Mouse (Mus musculus): Measurements from ENCODE around the gene Gpatch2.

Gpatch2 gene

GRCm38 (mm10) chr1:187250741-187251262 is 35.5 kb downstream of the Gpatch2 start:
- DNase-seq = no peak

DNA sequence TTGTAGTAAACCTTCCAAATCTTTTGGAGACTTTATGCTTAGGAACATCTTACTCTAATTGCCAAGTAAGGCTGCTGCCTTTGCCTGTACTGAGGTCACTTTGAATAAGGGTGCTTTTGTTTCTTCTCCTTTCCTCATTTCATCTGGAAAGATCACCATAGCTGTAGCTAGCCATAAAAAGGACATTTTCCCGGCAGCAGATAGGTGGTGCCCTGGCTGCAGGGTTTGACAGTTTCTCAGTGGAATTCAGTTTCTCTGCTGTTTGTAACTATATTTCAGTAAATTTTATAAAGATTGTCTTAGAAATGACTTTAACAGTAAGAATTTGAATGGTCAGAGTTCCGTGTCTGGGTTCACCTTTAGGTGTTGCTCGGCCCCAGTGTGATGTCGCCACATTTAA is 43.4 kb downstream of the Gpatch2 start:
- DNase-seq = no peak

DNA sequence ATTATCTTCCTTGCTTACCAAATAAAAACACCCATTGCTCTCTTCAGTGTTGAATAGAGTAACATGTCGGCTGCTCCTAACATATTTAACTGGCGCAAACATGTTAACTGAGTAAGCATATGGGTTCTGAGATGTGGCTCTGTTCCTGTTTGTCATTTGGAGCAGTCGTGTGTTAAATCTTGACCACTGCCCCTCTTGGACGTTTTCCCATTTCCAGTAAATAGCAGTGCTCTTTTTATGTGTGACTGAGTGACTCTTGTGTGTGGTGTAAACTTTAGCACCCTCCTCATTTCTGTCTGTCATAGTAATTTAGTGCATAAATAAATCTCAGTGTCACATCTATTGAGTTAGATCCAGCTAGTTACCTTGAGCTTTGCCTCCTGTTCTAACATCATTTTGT is 52.3 kb downstream of the Gpatch2 start:
- no peak for DNase-seq

DNA sequence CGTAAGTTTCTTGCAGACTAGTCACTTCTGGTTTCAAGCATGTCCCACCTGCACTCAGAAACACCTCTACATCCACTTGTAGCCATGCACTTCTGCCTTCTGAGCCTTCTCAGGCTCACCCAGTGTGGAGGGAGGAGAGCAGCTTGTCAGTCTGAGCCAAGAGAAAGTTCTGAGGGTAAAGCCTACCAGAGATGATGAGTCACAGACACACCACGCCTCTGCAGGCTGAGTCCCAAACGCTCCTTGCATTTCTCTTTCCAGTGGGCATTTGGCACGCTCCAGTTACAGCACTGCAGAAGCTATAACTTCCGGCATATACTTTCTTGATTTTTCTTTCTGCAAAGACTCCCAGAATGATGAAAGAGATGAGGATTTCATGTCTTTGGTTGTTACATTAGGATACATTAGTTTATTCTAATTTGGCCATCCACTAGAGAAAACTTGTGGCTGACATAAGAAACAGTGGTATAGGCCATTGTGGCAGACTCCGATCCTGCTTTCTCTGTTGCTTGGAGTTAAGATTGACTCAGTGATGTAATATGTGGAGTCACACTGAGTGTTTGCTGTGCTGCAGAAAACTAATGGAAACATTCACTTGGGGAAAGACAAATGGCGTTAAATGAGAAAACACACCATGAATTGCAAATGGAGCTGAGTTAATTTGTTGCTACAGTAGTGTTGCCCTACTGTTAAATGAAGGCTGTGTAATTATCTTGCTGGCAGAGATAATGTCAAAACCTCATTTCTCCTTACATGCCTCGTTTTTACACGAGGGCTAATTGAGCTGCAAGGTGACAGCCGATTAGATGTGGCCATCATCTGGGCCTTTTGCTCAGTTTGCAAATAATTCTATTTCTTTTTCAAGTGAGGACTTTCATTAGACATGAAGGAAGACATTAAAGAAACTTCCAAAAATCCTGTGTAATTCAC is 55.3 kb downstream of the Gpatch2 start:
- DNase-seq = peak; percentile 87

- DNase-seq = no peak
Observed at GRCm38 (mm10) chr1:187277324-187277723, 62.0 kb downstream of the Gpatch2 start.

- DNase-seq = no peak
Observed at GRCm38 (mm10) chr1:187278472-187278871, 63.2 kb downstream of the Gpatch2 start.

GRCm38 (mm10) chr1:187279776-187280175 is 64.5 kb downstream of the Gpatch2 start:
- no peak for DNase-seq

- DNase-seq = no peak
Observed at GRCm38 (mm10) chr1:187282321-187282720, 67.0 kb downstream of the Gpatch2 start.

GRCm38 (mm10) chr1:187282804-187283203 is 67.5 kb downstream of the Gpatch2 start:
- DNase-seq = no peak

GRCm38 (mm10) chr1:187285735-187286134 is 70.4 kb downstream of the Gpatch2 start:
- peak; percentile 49 for DNase-seq

- DNase-seq = no peak
Observed at GRCm38 (mm10) chr1:187286411-187286810, 71.1 kb downstream of the Gpatch2 start.

DNA sequence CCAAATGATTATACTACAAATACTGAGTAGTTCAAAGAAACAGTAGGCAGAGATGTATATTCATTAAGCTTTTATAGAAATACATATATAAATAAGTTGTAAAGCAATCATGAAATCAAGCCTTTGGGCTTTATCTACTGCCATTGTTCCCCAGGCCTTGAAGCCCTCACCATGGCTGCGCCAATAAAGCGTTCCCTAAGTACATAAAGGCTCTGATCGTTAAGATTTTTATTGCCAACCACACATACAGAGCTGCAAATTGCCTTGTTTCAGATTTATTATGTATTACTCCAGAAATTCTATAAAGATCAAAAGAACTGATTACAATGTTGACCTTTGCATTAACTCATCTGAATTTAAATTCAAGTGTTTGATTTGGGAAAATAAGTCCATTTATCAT is 71.6 kb downstream of the Gpatch2 start:
- no peak for DNase-seq

GRCm38 (mm10) chr1:187290186-187290585 is 74.9 kb downstream of the Gpatch2 start:
- DNase-seq = no peak

DNA sequence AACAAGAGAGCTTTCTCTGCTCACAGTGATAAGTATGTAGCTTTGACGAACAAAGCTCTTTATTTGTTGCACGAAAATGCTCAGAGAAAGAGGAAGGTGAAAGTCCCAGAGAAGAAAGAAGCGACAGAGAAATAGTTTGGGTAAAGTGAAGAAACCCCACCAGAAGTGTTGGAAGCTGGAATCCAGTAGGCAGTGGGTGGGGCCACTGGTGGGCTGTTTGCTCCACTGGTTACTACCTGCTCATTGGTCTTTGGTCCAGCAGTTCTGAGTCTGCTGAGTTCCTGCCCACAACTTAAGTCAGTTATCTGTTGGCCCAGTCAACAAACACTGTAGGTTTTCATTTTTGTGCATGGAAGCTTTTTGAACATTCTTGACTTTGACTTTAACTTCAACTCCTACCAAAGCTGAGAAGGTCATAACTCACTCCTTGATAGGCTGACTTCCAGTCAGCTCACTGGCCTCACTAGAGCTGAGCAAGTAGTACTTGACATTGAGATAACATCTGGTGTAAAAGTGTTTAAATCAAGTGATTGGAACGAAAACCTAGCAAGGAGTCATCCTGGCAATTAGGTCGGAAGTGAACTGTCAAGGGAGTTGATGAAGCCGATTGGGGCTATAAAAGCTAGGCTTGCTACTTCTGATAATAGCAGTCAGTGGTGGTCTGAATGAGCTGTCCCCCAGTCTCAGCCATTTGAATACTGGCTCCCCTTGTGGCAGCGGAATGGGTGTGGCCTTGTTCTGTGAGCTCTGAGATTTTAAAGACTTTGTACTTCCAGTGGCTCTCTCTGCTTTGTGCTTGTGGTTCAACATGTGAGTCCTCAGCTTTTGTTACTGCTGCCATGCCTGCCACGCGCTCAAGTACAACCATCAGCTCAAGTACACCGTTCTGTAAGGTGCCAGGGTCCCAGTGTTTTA is 76.4 kb downstream of the Gpatch2 start:
- DNase-seq = no peak

GRCm38 (mm10) chr1:187292395-187292749 is 77.1 kb downstream of the Gpatch2 start:
- DNase-seq = no peak

DNA sequence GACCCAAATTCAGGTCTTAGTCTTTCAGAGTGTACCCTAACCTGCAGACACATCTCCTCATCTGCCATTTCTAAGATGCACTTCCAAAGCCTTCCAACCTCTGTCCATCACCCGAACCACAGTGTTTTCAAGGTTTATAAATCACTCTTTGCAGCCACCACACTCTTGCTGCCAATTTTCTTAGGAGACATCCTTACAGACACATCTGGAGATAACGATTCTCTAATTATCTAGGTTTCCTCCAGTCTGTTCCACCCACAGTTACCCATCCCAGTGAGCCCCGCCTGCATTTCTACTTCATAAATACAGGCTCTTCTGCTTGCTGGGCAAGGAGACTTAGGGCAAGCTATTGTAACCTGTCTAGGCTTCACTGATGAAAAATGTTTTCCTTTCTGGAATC is 77.9 kb downstream of the Gpatch2 start:
- DNase-seq = no peak

DNA sequence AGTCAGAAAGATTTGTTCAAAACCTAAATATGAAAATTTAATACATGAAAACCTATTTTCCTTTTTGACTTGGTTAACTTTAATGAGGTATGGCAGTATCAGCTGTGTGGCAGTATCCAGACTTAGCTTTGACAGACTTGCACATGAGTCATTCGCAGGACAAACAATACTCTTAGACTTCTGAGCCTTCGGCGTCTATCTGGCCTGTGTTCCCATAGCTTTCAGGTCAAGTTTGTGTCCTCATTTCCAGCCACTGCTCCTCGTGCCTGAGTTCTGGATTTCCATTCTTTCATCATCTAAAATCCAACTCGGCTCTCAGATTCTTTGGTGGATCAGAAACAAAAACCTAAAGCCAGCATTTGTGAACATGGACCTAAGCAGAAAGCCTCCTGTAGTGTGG is 79.2 kb downstream of the Gpatch2 start:
- no peak for DNase-seq

DNA sequence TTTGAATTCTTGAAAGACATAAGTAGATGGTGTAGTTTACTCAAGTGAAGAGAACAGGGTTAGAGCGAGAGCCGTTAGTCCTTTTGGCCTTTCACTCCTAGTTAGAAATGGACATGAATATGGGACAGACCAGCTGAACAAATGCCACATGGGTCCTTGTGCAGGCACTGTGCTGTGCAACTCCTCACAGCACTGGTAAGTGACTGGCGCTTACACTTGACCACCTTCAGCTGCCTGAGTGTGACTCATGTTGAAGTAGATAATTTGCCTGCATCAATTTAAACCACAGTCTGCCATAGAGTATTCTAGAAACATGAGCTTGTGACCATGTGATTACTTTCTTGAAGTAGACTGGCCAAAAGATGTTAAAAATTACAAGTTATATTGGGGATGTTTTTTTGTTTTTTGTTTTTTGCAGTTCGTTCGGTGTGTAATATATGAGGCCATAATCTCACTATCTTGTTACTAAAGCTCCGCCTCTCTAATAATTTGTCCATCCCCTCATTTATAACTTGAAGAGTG is 79.8 kb downstream of the Gpatch2 start:
- DNase-seq = no peak

GRCm38 (mm10) chr1:187295711-187296110 is 80.4 kb downstream of the Gpatch2 start:
- DNase-seq = no peak

- DNase-seq = no peak
Observed at GRCm38 (mm10) chr1:187299236-187299635, 83.9 kb downstream of the Gpatch2 start.

DNA sequence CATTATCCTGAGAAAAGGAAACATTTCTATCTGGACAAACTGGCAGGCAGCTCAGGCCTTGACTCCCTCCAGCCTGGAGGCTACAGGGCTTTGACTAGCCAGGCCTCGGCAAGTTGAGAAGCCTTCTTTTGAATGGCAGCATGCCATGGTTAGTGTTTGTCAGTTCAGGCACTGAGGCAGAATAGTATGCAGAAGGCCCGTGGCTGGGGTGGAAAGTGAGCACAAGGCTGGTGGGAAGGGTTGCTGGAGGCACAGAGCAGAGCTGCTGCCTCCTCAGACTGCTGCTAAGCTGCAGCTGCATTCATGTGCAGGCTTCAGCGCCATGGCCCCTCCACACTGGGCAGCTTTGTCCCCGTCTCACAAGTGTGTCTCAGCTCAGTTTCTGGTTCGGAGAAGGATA is 85.3 kb downstream of the Gpatch2 start:
- no peak for DNase-seq

GRCm38 (mm10) chr1:187303221-187303620 is 87.9 kb downstream of the Gpatch2 start:
- no peak for DNase-seq

DNA sequence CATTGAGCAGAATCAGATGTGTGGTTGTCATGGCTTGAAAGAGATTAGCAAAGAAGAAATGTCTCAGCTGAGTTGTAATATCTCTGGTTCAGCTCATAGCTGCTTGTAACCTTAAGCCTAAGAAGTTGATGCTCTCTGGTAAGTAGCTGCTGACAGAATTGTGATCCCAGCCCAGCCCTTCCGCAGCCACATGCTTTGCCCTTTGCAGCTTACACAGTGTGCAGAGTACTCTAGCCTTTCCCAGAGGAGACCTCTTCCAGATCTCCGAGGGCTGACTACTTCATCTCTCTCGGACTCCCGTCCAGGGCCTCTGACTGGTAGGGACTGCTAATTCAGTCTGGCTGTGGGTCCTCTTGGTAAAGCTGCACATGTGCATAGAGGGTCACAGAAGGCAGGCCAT is 92.0 kb downstream of the Gpatch2 start:
- no peak for DNase-seq
